Mouse (Mus musculus) kidney, adult 2 months (tissue): ENCODE measurements around the gene Nkd1.

Experiments used
- CTCF ChIP-seq: fragments of 200-500 bp; conservative IDR thresholded peaks from 2 replicates; pipeline ENCODE4 v1.5.1; 2011; ENCODE audit warnings: low read depth, mild to moderate bottlenecking, control low read depth, low read length, moderate library complexity, mixed read lengths; ENCODE audit not compliant: insufficient read depth, insufficient read length
- POLR2A ChIP-seq: fragments of 200-500 bp; IDR thresholded peaks from one replicate; pipeline ENCODE4 v1.6.1; 2011; ENCODE audit warnings: low read depth, low read length, control low read depth

DNA sequence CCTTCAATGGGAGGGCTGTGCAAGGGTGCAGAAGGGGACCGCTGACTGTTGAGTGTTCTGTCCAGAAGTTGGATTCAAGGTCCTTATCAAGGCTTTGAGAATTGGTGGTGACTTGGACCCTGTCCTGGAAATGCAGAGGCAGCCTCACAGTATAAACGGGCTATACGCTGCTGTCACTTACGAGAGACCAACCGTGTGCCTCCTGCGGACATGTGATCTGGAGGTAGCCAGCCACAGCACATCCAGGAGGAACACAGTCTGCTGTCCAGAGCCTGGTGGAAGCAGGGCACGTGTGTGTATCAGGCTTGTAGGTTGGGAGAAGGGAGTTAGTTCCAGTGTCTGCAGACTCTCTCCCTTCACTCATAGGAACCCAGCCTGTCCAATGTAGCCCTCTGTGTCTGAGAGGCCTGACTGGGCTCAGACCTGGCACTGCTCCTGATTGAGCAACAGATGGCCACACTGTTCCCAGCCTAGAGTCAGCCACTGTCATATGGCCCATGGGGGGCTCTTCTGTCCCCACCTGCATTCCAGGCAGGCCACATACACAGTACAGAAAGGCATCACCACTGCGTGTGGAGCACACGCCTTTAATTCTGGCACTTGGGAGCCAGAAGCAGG, 21.6 kb downstream of the Nkd1 start:
- no peak for TF ChIP-seq CTCF
- no peak for TF ChIP-seq POLR2A
